Mouse (Mus musculus) gastrocnemius, adult 18-20 months (tissue): ENCODE measurements around the gene Tfip11. TPM values are rescaled to one million over a fixed set of nuclear protein-coding genes. Genes with fewer than 3 reads are reported as not detected.

Source experiments
- total RNA-seq, 2 experiments: library from RNA; stranded (reverse); gene quantifications; 2 replicates each; pipeline ENCODE4 v1.2.3; 2021

Tfip11 gene
- total RNA-seq, 2 experiments from 2014 or later = 13.0 to 13.2 TPM

Other genes with a start within 250 kb of the Tfip11 start
- under 1 TPM; 0.57 to 0.68 TPM for gene Cryba4, start 73.8 kb upstream of the Tfip11 start, total RNA-seq
- gene Crybb1, start 70.5 kb upstream of the Tfip11 start, total RNA-seq = 1 to 10 TPM; 1.2 to 1.9 TPM
- 10 to 100 TPM; 16.0 to 22.4 TPM for gene Tpst2, start 49.7 kb upstream of the Tfip11 start, total RNA-seq
- 1 to 10 TPM; 4.3 to 5.0 TPM for gene Srrd, start 16.7 kb downstream of the Tfip11 start, total RNA-seq
- 1 to 10 TPM; 6.9 to 7.1 TPM for gene Hps4, start 16.7 kb downstream of the Tfip11 start, total RNA-seq
- not detected for gene Gm6583, start 29.7 kb downstream of the Tfip11 start, total RNA-seq
- gene Asphd2, start 68.5 kb downstream of the Tfip11 start, total RNA-seq = under 1 TPM; 0.30 to 0.40 TPM
- not detected for gene Gm6588, start 123.1 kb downstream of the Tfip11 start, total RNA-seq